Mouse (Mus musculus) cerebellum, postnatal 25 days (tissue): ENCODE data around the gene Cyp2e1.
"Not testable (repeated sequence)": the region's sequence is repeated elsewhere in the genome, so short reads cannot be mapped to it uniquely, and the experiment has no call there.

Experiments used
- DNase-seq, 2 experiments: peaks; one replicate each; pipeline ENCODE4 v3.0.0; 2021; ENCODE audit warnings: mixed read lengths in 2 of 2

The Cyp2e1 gene

GRCm38 (mm10) chr7:140763447-140764020, at the start of gene Cyp2e1:
Gene Cyp2e1 (plus strand): TSS chr7:140763739.
- no peak for DNase-seq

- no peak for DNase-seq
Observed at GRCm38 (mm10) chr7:140717155-140718055, 46.1 kb upstream of the Cyp2e1 start.

DNA sequence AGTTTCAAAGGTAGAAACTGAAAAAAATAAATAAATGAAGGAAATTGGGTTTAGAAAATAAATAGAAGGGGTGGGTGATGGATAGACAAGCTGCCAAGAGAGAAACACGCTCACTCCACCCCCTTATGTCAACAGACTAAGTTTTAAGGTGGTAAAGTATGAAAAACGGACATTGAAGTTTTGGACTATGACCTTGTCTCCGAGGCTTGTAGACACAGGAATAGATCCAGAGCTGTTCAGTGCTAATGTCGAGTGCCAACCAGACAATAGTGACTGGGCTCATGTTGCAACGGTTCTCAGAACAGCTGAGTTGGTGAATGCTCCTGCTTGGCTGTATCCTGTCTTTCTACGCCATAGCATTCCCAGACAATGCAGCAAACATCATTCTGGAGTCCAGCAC, 42.4 kb upstream of the Cyp2e1 start:
- DNase-seq, result no peak

DNA sequence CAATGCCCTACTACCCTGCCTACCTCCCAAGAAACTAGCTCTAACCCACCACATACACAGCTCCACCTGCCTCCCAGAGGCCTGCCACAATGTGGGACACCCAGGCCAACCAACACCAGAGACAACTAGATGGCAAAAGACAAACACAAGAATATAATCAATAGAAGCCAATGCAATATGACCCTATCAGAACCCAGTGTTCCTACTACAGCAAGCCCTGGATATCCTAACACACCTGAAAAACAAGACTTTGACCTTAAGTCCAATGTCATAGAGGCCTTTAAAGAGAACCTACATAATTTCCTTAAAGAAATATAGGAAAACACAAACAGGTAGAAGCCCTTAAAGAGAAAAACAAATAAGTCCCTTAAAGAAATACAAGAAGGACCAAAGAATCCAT, 38.0 kb upstream of the Cyp2e1 start:
- no peak for DNase-seq

DNA sequence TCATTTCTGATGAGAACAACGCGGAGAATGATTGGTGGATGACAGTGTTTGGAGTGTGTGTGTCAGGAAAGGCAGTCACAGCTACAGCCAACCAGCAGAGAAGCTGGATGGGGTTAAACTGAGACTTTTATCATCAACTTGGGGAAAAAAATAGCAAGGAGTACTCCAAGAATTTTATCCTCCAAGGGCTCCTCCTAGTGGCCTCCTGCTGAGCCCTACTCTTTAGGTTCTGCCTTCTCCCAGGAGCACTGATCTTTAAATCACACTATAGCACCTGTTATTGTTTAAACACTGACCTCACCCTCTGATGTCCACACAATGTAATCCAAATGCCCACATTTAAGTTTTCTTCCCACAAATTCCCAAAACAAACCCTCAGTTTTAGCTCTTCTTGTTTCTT, 30.4 kb upstream of the Cyp2e1 start:
- DNase-seq, result no peak

DNA sequence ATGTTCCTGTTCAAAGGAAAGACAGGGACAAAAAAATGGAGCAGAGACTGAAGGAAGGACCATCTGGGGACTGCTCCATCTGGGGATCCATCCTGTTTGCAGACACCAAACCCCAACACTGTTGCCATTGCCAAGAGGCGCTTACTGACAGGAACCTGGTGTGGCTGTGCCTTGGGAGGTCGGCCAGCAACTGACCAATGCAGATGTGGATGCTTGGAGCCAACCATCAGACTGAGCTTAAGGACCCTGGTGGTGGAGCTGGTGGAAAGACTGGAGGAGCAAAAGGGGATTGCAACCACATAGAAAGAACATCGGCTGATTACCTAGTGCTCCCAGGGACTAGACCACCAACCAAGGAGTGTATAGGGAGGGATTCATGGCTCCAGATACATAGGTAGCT, 16.1 kb upstream of the Cyp2e1 start:
- DNase-seq, result no peak

GRCm38 (mm10) chr7:140748116-140748826, 15.3 kb upstream of the Cyp2e1 start:
- no peak for DNase-seq

DNA sequence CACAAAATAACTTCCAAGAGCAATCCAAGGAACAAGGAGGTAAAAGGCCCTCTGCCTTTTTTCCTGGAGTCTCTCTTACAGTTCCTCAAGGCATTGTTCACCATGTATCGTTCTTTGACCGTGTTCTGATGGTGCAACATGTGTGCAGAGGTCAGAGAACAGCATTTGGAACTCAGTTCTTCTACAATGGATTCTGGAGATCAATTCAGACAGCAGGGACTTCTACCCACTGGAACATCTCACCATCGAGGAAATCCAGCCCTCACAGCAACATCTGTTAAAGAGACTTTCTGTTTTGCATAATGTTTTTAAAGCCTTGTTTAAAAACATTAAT, 14.7 kb upstream of the Cyp2e1 start:
- no peak for DNase-seq

DNA sequence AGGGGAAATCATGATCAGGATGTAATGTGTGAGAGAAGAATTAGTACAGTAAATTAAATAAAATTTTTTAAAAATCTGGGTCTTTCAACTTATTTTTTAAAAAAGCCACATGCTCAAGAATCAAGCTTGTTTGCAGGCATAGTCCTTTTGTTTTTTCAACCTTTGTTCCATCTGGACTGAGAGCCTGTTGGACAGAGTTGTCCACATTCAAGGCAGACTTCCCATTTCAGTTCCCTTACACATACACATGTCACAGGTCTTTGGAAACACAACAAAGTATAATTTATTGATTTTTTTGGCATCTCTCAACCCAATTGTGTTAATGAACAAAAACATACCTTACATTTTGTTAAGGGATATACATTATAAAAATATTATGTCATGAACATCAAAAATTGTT, 9.0 kb upstream of the Cyp2e1 start:
- no peak for DNase-seq

DNA sequence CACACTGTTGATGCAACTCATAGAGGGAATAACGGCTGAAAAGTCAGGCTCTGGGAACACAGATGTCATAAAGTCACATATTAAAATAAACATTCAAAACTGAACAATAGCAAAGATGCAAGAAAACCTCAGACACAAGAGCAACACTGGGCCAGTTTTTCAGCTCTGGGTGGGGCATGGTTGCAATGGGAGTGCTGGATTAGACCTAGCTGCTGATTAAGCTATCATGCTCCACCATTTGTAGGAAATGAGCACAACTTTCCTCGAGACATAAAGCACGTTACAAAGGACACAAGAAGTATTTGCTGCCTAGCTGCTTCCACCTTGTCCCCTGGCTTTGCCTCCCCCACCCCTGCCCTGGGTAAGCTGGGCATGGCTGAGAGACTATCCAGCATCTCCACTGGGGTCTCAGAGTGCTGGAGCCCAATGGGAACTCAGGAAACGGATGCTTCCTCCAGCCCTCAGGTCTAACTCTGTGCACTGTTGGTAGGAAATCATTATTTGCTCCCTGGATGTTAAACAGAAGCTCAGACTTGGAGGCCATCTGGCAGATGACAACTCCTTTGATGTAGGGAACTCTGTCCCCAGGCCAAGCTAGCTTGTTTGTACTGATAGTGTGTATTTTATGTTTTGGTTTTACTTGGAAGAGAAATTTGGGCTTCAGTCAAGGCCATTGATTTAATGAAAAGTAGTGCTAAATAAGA, 7.2 kb upstream of the Cyp2e1 start:
- no peak for DNase-seq

DNA sequence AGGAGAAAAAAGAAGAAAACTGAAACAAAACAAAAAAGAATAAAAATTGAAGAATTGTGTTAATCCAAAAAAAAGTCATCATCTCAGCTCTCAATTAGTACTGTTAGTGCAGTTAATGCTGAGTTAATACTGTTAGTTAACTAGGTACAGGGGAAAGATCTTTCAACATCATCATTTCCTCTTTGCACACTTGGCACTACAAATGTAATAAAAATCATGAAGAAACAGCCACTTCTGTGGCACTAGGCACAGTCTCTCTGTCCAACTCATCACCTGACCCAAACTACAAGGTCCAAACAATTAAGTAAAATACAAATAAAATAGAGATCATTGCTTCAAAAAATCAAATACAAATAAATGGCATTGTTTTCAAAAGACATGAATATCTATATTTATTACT, 2.9 kb upstream of the Cyp2e1 start:
- DNase-seq, result no peak

GRCm38 (mm10) chr7:140765391-140765790, 1.9 kb downstream of the Cyp2e1 start:
- DNase-seq, result not testable (repeated sequence)

GRCm38 (mm10) chr7:140765888-140766739, 2.6 kb downstream of the Cyp2e1 start:
- no peak for DNase-seq

GRCm38 (mm10) chr7:140780548-140780947, 17.0 kb downstream of the Cyp2e1 start:
- DNase-seq, result no peak

GRCm38 (mm10) chr7:140787406-140788052, 24.0 kb downstream of the Cyp2e1 start, which contains the start of gene Syce1:
Gene Syce1 (minus strand): TSS chr7:140787852.
- no peak for DNase-seq

DNA sequence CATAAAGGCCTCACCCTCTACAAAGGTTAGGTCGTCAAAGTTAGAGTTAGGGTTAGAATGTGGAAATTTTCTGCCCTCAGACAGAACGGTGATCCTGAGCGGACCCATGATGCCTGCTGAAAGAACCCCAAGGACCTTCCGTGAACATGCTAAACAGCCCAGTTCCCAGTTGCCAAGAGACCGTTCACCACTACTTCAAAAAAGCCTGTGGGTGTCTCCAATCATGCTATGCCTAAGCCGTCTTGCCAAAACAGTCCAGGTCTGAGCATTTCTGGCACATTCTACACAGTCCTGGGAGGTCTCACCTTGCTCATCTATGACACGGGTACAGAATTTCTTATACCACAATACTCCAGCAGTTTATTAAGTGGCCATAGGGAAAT, 24.5 kb downstream of the Cyp2e1 start:
- no peak for DNase-seq

- no peak for DNase-seq
Observed at GRCm38 (mm10) chr7:140793541-140793940, 30.0 kb downstream of the Cyp2e1 start.

- DNase-seq, result no peak
Observed at GRCm38 (mm10) chr7:140797619-140798018, 34.1 kb downstream of the Cyp2e1 start.

GRCm38 (mm10) chr7:140798212-140798611, 34.7 kb downstream of the Cyp2e1 start:
- no peak for DNase-seq

DNA sequence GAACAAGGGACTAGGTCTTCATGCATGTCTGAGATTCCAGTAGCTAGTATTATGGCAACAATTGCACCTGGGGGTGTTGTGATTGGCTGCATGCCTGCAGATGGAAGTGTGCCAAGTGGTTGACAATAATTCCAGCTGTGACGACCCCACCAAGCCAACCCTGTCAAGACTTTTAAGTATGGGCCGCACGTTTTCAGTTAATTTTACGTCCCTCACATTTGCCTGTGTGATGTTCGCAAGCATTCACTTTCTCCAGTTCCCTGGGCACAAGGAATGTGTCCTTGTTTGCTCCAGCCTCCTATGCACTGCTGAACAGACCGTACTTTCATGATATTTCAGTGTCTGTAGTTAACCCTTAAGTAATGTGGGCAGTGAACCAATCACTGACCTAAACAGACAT, 39.1 kb downstream of the Cyp2e1 start:
- no peak for DNase-seq

DNA sequence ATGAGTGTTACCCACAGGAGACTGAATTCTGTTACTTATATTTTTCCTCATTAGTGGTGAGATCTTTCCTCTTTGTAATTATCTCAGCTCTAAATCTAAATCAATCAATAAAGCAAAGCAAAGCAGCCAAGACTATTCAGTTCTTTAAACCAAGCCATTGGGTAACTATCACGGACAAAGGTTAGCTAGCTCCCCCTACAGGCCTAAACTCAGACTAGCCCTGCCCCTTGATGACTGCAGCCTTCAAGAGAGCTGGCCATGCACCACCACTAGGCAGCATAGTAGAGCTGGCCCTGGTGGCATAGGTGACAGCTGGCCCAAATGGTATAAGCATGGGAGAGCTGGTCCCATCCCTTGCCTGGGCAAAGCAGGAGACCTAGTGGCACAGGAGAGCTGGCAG, 42.2 kb downstream of the Cyp2e1 start:
- peak; percentile 17 to 58 for DNase-seq

DNA sequence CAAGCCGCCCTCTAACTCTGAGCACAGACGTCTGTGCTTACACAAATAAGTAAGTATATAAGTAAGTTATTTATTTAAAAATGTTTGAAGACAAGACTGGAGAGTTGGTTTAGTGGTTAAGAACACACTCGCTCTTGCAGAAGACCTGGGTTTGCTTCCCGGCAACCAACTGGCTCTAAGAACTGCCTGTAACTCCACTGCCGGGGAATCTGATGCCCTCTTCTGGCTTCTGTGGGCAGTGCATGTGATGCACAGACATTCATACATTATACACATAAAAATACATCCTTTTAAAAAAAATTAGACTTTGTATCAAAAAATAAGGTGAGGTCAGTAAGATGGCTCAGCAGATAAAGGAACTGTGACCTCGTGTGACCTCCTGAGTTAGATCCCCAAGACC, 47.0 kb downstream of the Cyp2e1 start:
- DNase-seq, result no peak
